Mouse (Mus musculus): ENCODE measurements around the gene Mertk. TPM values are rescaled to one million over a fixed set of nuclear protein-coding genes. Genes with fewer than 3 reads are reported as not detected.

The Mertk gene
- total and polyA plus RNA-seq, 3 experiments: 0.05 TPM; not detected in 2

DNA sequence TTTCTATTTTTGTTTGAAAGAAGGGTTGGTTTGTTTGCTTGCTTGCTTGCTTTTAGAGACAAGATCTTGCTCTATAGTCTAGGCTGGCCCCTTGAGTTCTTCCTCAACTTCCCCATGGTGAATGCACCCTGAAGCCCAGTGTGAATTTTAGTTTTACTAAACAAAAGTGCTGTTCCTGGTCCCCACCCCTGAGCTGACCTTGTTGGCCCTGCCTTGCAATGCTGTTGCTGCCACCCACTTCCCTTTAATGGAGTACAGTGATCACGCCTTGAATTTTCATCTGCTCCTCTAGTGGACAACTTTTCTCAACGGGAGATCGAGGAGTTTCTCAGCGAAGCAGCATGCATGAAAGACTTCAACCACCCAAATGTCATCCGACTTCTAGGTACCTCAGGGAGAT is 83.5 kb downstream of the Mertk start:
- TF ChIP-seq JUN (IDR thresholded peaks at IDR 0.05; ENCODE audit: insufficient read depth, low read depth, low read length) (no peak), CTCF (conservative IDR thresholded peaks at IDR 0.05 in 1 of 2, IDR thresholded peaks at IDR 0.05 in 1 of 2; ENCODE audit: low read depth in 2 of 2, low read length in 2 of 2) (no peak), USF2 (conservative IDR thresholded peaks at IDR 0.05; ENCODE audit: low read depth, low read length) (no peak), MEF2A (IDR thresholded peaks at IDR 0.05; ENCODE audit: borderline replicate concordance, low read depth, low read length) (no peak), RAD21 (IDR thresholded peaks at IDR 0.05; ENCODE audit: low read depth, low read length) (no peak), TBP (conservative IDR thresholded peaks at IDR 0.05; ENCODE audit: low read depth, low read length) (no peak), ELF1 (IDR thresholded peaks at IDR 0.05; ENCODE audit: low read depth, low read length) (no peak), PAX5 (IDR thresholded peaks at IDR 0.05; ENCODE audit: low read length) (no peak), ZC3H11A (IDR thresholded peaks at IDR 0.05; ENCODE audit: low read depth, low read length) (no peak), NRF1 (IDR thresholded peaks at IDR 0.05; ENCODE audit: low read depth, low read length) (no peak), MXI1 (IDR thresholded peaks at IDR 0.05; ENCODE audit: low read depth, low read length) (no peak), POLR2A (IDR thresholded peaks at IDR 0.05; ENCODE audit: low read depth, low read length) (no peak), RCOR1 (conservative IDR thresholded peaks at IDR 0.05; ENCODE audit: low read depth, low read length) (no peak), HCFC1 (IDR thresholded peaks at IDR 0.05; ENCODE audit: low read depth, low read length) (no peak), E2F4 (IDR thresholded peaks at IDR 0.05; ENCODE audit: insufficient replicate concordance, low read depth, low read length) (no peak), JUND (conservative IDR thresholded peaks at IDR 0.05; ENCODE audit: low read depth, low read length) (no peak), ZKSCAN1 (IDR thresholded peaks at IDR 0.05; ENCODE audit: borderline replicate concordance, low read depth, low read length) (no peak), SIN3A (IDR thresholded peaks at IDR 0.05; ENCODE audit: low read length) (no peak), NELFE (IDR thresholded peaks at IDR 0.05; ENCODE audit: low read depth, low read length) (no peak)
- Histone ChIP-seq H3K4me3 (replicated peaks in 1 of 3; ENCODE audit: low read depth in 2 of 3, low read length in 2 of 3, poor library complexity in 1 of 3) (no peak overlapping the region), H3K36me3 (replicated peaks in 1 of 2; ENCODE audit: control insufficient read depth in 1 of 2, insufficient read depth in 1 of 2, low read length in 1 of 2) (no peaks in the 10 kb centered on the region), H3K79me2 (replicated peaks; ENCODE audit: control insufficient read depth, extremely low read depth, insufficient read depth, poor library complexity, severe bottlenecking) (no peaks in the 10 kb centered on the region), H3K4me1 (ENCODE audit: control insufficient read depth in 1 of 2, insufficient read depth in 2 of 2) (no peaks in the 10 kb centered on the region; a peak in 1 of 4 replicates), H3K9me3 (replicated peaks; ENCODE audit: low read length) (no peaks in the 10 kb centered on the region), H3K27ac (ENCODE audit: insufficient read depth, low read depth) (no peak overlapping the region), H3K9ac (ENCODE audit: insufficient read depth, low read depth) (no peak overlapping the region), H3K27me3 (replicated peaks) (no peaks in the 10 kb centered on the region), H3K4me2 (ENCODE audit: insufficient read depth, low read depth, poor library complexity, severe bottlenecking) (no peak overlapping the region)
- in situ Hi-C loops (cut with MboI; ENCODE audit: low pct_ligation_motif_present, low pct_unique_long_range_greater_than_20kb, low sequenced_read_pairs): no loop called here
- dilution Hi-C loops (cut with MboI; ENCODE audit: extremely low pct_ligation_motif_present, extremely low pct_unique_long_range_greater_than_20kb, low sequenced_read_pairs): no loop called here
- no peak for DNase-seq (ENCODE audit: extremely low read depth)

DNA sequence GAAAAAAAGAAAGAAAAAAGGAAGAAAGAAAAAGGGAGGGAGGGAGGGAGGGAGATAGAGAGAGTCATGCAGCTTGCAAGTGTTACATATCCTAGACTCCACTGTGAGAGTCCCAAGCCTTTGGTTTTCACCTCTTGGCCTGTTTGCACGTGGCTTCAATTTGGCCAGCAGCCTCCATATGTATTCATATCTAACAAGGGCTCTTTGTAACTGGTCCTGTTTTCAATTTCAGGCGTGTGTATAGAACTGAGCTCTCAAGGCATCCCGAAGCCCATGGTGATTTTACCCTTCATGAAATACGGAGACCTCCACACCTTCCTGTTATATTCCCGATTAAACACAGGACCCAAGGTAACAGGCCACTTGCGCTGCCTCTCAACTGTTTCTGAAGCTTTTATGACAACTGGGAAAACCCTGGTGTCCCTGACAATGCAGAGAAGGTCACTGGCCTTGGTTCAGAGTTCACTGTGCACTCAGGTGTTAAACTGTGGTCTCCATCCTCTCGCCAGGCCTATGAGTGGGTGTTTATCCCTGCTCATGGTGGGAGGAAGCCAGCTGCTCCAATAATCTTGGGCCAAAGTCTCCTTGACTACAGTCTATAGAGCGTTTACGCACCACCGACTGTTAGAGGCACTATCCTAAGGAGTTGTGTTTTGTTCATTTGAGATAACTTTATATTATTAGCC is 85.0 kb downstream of the Mertk start:
- Histone ChIP-seq H3K4me1 (ENCODE audit: control insufficient read depth in 1 of 2, insufficient read depth in 2 of 2) (no peaks in the 10 kb centered on the region; a peak in 1 of 4 replicates), H3K9ac (ENCODE audit: insufficient read depth, low read depth) (no peak overlapping the region), H3K79me2 (replicated peaks; ENCODE audit: control insufficient read depth, extremely low read depth, insufficient read depth, poor library complexity, severe bottlenecking) (no peaks in the 10 kb centered on the region), H3K4me2 (ENCODE audit: insufficient read depth, low read depth, poor library complexity, severe bottlenecking) (no peak overlapping the region), H3K27ac (ENCODE audit: insufficient read depth, low read depth) (no peak overlapping the region), H3K9me3 (replicated peaks; ENCODE audit: low read length) (no peaks in the 10 kb centered on the region), H3K4me3 (replicated peaks in 1 of 3; ENCODE audit: low read depth in 2 of 3, low read length in 2 of 3, poor library complexity in 1 of 3) (no peak overlapping the region), H3K36me3 (replicated peaks in 1 of 2; ENCODE audit: control insufficient read depth in 1 of 2, insufficient read depth in 1 of 2, low read length in 1 of 2) (no peaks in the 10 kb centered on the region), H3K27me3 (replicated peaks) (no peaks in the 10 kb centered on the region)
- DNase-seq (ENCODE audit: extremely low read depth): no peak
- TF ChIP-seq HCFC1 (IDR thresholded peaks at IDR 0.05; ENCODE audit: low read depth, low read length) (no peak), MAX (IDR thresholded peaks at IDR 0.05; ENCODE audit: low read length) (no peak), ZNF384 (IDR thresholded peaks at IDR 0.05; ENCODE audit: low read depth, low read length) (no peak), SMC3 (IDR thresholded peaks at IDR 0.05; ENCODE audit: low read depth, low read length) (no peak), RAD21 (IDR thresholded peaks at IDR 0.05; ENCODE audit: low read depth, low read length) (no peak), ZC3H11A (IDR thresholded peaks at IDR 0.05; ENCODE audit: low read depth, low read length) (no peak), PAX5 (IDR thresholded peaks at IDR 0.05; ENCODE audit: low read length) (no peak), KAT2A (IDR thresholded peaks at IDR 0.05; ENCODE audit: insufficient replicate concordance, low read length) (no peak), POLR2AphosphoS2 (IDR thresholded peaks at IDR 0.05; ENCODE audit: low read depth, low read length) (no peak), NELFE (IDR thresholded peaks at IDR 0.05; ENCODE audit: low read depth, low read length) (no peak), CTCF (conservative IDR thresholded peaks at IDR 0.05 in 1 of 2, IDR thresholded peaks at IDR 0.05 in 1 of 2; ENCODE audit: low read depth in 2 of 2, low read length in 2 of 2) (no peak), BHLHE40 (IDR thresholded peaks at IDR 0.05; ENCODE audit: low read depth, low read length) (no peak), CHD2 (IDR thresholded peaks at IDR 0.05; ENCODE audit: low read length) (no peak), NRF1 (IDR thresholded peaks at IDR 0.05; ENCODE audit: low read depth, low read length) (no peak), IRF4 (IDR thresholded peaks at IDR 0.05; ENCODE audit: low read depth, low read length) (no peak), MXI1 (IDR thresholded peaks at IDR 0.05; ENCODE audit: low read depth, low read length) (no peak)
- in situ Hi-C loops (cut with MboI; ENCODE audit: low pct_ligation_motif_present, low pct_unique_long_range_greater_than_20kb, low sequenced_read_pairs) (no loop called here), dilution Hi-C loops (cut with MboI; ENCODE audit: extremely low pct_ligation_motif_present, extremely low pct_unique_long_range_greater_than_20kb, low sequenced_read_pairs) (no loop called here)
